Mouse (Mus musculus) lung, postnatal 0 days (tissue): Measurements from ENCODE around the gene Flywch1. TPM values are rescaled to one million over a fixed set of nuclear protein-coding genes. Genes with fewer than 3 reads are reported as not detected.

Experiments used
- ATAC-seq: fragments of 200-750 bp; cut with Nextera tagmentation; 2 replicates; pipeline ENCODE4 v1.8.0; 2017; ENCODE audit warnings: moderate library complexity
- DNase-seq: peaks from one replicate; pipeline ENCODE4 v3.0.0-alpha.2; 2016; ENCODE audit warnings: low spot score
- H3K27ac ChIP-seq: fragments of 300-500 bp; sonication (generic); 2 replicates; pipeline ENCODE4 v1.5.1; 2014; ENCODE audit warnings: antibody characterized with exemption, mild to moderate bottlenecking, low read length, mixed read lengths
- H3K27me3 ChIP-seq: fragments of 300-500 bp; sonication (generic); replicated peaks from 2 replicates; pipeline ENCODE4 v1.6.1; 2014; ENCODE audit warnings: low read length, mixed read lengths; ENCODE audit not compliant: insufficient read depth
- H3K36me3 ChIP-seq: fragments of 300-500 bp; sonication (generic); 2 replicates; pipeline ENCODE4 v1.6.1; 2014; ENCODE audit warnings: low read length, mixed read lengths; ENCODE audit not compliant: insufficient read depth
- H3K4me1 ChIP-seq: fragments of 300-500 bp; sonication (generic); 2 replicates; pipeline ENCODE4 v1.6.1; 2014; ENCODE audit warnings: antibody characterized with exemption, low read depth, low read length, mixed read lengths; ENCODE audit not compliant: insufficient read depth
- H3K4me2 ChIP-seq: fragments of 300-500 bp; sonication (generic); replicated peaks from 2 replicates; pipeline ENCODE4 v1.6.1; 2014; ENCODE audit warnings: low read depth, mild to moderate bottlenecking, low read length, moderate library complexity, mixed read lengths
- H3K4me3 ChIP-seq: fragments of 300-500 bp; sonication (generic); 2 replicates; pipeline ENCODE4 v1.5.1; 2014; ENCODE audit warnings: low read depth, low read length
- H3K9ac ChIP-seq: fragments of 300-500 bp; sonication (generic); replicated peaks from 2 replicates; pipeline ENCODE4 v1.6.1; 2014; ENCODE audit warnings: low read depth, mild to moderate bottlenecking
- H3K9me3 ChIP-seq: fragments of 300-500 bp; sonication (generic); 2 replicates; pipeline ENCODE4 v1.6.1; 2016; ENCODE audit warnings: low read length, mixed read lengths
- CTCF ChIP-seq: IDR thresholded peaks from 2 replicates; pipeline ENCODE4 v1.5.1; 2016; ENCODE audit warnings: antibody characterized with exemption, mild to moderate bottlenecking
- EP300 ChIP-seq: IDR thresholded peaks from 2 replicates; pipeline ENCODE4 v1.6.1; 2016; ENCODE audit warnings: antibody characterized with exemption, mild to moderate bottlenecking, control low read depth
- WGBS: fragments of 180-500 bp; shearing (Covaris S2); extraction: QIAGEN DNeasy Blood & Tissue Kit; methylation state at CpG from one replicate; pipeline ENCODE4 v1.1.7; 2014; 5-methylcytosine and 5-hydroxymethylcytosine counted together
- polyA plus RNA-seq: library from polyadenylated mRNA; unstranded; fragments of >200 nt; fragmentation: Nextera tagmentation; extraction: Ambion mirVana; gene quantifications from 2 replicates; pipeline ENCODE4 v1.2.1, GENCODE M21; 2015

Gene Flywch1
- polyA plus RNA-seq, 1 experiment from 2014 or later = 43.1 TPM

DNA sequence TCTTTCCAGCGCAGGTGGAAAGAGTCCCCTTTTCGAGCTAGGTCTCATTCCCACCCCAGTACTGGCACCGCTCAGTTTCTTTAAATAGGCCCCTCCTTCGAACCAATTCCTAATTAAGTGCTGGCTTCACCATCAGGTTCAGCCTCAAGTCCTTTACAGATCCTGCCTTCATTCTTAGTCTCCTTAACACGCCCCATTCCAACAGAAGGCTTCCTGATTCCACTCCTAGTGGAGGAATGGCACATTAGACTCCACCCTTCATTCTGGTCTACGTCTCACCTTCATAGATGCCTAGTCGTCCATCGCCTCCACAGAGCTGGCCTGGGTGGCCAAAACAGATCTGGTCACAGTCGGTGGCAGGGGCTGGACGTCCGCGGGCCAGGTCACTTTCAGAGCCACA lies 28.5 kb downstream of the Flywch1 start:
- peaks cover 39% of the 10 kb centered on the region for H3K4me1 ChIP-seq
- TF ChIP-seq CTCF (no peak), EP300 (no peak)
- 51% methylated on average over 12 of the region's 12 CpGs for WGBS
- peaks cover 50% of the 10 kb centered on the region for H3K27me3 ChIP-seq
- no peak overlapping the region for H3K4me2 ChIP-seq
- H3K36me3 ChIP-seq = no peaks in the 10 kb centered on the region
- peak; percentile 40 for DNase-seq
- H3K9ac ChIP-seq = no peak overlapping the region
- H3K4me3 ChIP-seq = no peak overlapping the region; the same call in 1 of the 2 replicates
- no peak for ATAC-seq
- H3K9me3 ChIP-seq = no peaks in the 10 kb centered on the region
- no peak overlapping the region for H3K27ac ChIP-seq

DNA sequence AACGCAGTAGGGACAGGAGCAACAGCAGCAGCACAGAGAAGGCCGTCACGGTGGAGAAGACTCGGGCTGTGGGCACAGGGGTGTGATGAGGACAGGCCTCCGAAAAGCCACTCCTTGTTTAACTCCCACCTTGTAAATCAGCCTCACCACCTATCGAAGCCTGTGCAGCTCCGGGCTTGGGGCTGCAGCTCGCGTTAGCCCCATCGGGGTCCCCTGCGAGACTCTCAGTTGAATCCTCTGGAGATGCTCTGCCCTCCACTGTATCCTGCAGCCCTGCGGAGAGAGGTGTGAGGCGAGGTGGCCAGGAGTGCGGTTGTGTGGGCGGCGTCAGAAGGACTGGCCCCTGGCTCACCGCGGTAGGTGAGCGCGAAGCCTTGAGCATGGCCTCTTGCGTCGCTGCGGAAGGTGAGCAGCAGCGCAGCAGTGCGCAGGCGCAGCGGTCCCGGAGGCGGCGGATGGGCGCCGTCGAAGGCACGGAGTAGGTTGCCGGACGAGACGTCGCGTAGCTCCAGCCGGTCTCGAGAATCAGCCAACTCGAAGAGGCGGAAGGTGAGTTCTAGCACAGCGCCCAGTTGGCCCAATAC lies 29.1 kb downstream of the Flywch1 start:
- no peaks in the 10 kb centered on the region for H3K9me3 ChIP-seq
- 8% methylated on average over 44 of the region's 44 CpGs for WGBS
- H3K27me3 ChIP-seq = peaks cover 50% of the 10 kb centered on the region
- H3K4me2 ChIP-seq = peak overlapping the region; percentile 33; the same call in 1 of the 2 replicates
- ATAC-seq (no peak), DNase-seq (peak; percentile 54)
- 0 out of 2 replicates have a peak, but pooled peaks cover 4% of the 10 kb centered on the region for H3K36me3 ChIP-seq
- no peak overlapping the region for H3K27ac ChIP-seq
- no peak overlapping the region for H3K9ac ChIP-seq
- H3K4me1 ChIP-seq = peaks cover 40% of the 10 kb centered on the region
- peak overlapping the region; percentile 24; the same call in 1 of the 2 replicates for H3K4me3 ChIP-seq
- TF ChIP-seq EP300 (no peak), CTCF (no peak)

DNA sequence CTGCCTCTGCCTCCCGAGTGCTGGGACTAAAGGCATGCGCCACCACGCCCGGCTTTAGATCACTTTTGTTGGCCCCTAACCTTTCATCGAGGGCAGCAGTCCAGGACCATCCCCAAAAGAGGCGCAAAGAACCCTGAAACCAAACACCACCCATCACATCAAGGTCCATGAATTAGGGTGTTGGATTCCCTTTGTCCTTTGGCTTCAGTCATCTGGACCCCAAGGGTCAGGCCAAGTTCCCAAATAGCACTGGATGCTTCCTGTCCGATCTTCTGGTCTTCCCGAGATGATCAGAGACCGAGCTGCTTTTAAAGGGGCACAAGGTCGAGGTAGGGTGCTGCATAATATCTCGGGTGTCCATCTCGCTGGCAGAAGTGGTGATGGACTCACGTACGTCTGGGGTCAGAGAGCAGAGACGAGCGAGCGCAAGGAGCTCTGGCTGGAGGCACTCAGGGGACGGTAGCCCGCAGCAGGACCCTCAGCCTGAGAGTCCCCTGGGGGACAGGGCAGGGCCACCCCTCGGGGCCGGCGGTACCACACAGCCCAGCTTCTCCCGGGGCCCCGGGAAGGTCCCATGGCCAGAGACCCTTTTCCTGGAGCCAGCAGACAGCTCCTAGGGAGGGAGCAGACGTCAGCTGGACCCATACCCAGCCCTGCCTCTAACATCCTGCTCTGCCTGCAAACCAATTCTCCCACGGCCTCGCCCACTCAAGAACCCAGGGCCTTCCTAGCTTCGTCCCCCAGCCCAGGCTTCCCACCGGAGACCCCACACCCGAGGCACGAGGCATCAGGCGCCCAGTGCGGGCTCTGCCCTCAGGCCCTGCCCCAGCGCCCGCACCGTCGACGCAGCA lies 29.8 kb downstream of the Flywch1 start:
- 49% methylated on average over 36 of the region's 38 CpGs for WGBS
- Histone ChIP-seq H3K4me2 (no peak overlapping the region), H3K36me3 (0 out of 2 replicates have a peak, but pooled peaks cover 7% of the 10 kb centered on the region), H3K27ac (no peak overlapping the region), H3K9me3 (no peaks in the 10 kb centered on the region), H3K27me3 (peaks cover 45% of the 10 kb centered on the region), H3K9ac (no peak overlapping the region), H3K4me3 (peak overlapping the region; percentile 24; the same call in 1 of the 2 replicates), H3K4me1 (peaks cover 40% of the 10 kb centered on the region)
- no peak for TF ChIP-seq CTCF
- no peak for TF ChIP-seq EP300
- DNase-seq = no peak
- no peak for ATAC-seq

DNA sequence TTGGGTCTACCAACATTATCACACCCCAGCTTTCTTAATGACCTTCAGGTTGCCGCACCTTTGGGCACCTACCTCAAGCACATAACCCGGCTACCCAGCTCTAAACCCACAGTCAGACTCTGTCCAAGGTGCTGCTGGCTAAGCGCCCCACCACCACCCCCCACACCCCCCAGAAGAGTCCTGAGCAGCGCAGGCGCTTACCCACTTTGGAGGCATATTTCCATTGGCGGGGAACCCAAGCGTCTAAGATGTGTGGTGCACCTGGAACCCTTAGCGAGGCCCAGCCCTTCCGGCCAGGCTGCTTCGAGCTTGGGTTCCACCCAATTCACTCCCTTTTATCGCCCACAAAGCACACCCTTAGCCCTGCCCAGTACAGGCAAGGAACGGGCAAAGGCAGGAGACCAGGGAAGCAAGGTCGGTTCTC lies 30.8 kb downstream of the Flywch1 start, which contains the start of gene Paqr4:
TSS of gene Paqr4 (minus strand) at position 270 of the 424 bp plus-strand sequence.
- 0 out of 2 replicates have a peak, but pooled peaks cover 7% of the 10 kb centered on the region for H3K36me3 ChIP-seq
- DNase-seq (peak; percentile 68), ATAC-seq (no peak; the same call in 1 of the 2 replicates)
- H3K4me1 ChIP-seq = peaks cover 35% of the 10 kb centered on the region
- 3% methylated on average over 12 of the region's 13 CpGs for WGBS
- peak within 1 kb of the TSS; percentile 60 for H3K9ac ChIP-seq
- peak within 1 kb of the TSS; percentile 74 for H3K27ac ChIP-seq
- no peaks in the 10 kb centered on the region for H3K9me3 ChIP-seq
- H3K27me3 ChIP-seq = peaks cover 38% of the 10 kb centered on the region
- no peak for TF ChIP-seq EP300
- no peak for TF ChIP-seq CTCF
- peak within 1 kb of the TSS; percentile 79 for H3K4me2 ChIP-seq
- H3K4me3 ChIP-seq = peak within 1 kb of the TSS; percentile 78

DNA sequence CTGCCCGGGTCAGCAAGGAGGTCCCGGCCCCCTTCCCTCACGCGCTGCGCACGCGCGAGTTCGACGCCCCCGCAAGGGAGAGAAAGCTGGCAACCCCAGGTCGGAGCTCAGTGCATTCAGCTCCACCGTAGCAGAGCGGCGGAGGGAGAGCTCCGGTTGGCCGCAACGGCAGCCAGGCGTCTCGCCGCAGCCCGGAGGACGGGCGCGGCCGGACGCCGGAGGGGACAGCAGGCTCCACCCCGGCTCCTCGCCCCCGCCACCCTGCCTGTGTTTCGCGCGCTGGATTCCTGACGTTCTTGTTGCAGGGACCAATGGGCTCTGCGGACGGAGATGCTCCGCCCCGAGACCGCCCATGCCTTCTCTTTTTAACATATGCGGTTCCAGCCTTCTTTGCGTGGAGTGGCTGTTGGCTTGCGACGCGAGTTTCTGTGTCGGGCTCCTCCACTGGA lies 31.2 kb downstream of the Flywch1 start:
- Histone ChIP-seq H3K4me2 (peak overlapping the region; percentile 79), H3K27ac (peak overlapping the region; percentile 74), H3K9me3 (no peaks in the 10 kb centered on the region), H3K4me1 (peaks cover 31% of the 10 kb centered on the region), H3K4me3 (peak overlapping the region; percentile 78), H3K36me3 (0 out of 2 replicates have a peak, but pooled peaks cover 7% of the 10 kb centered on the region), H3K27me3 (peaks cover 35% of the 10 kb centered on the region), H3K9ac (peak overlapping the region; percentile 60)
- under 1% methylated on average over 39 of the region's 46 CpGs for WGBS
- TF ChIP-seq CTCF (peak; percentile 12; the same call in 1 of the 2 replicates), EP300 (no peak)
- ATAC-seq (peak; percentile 91), DNase-seq (peak; percentile 98)
